Mouse (Mus musculus): ENCODE results near the gene Keap1.

DNA sequence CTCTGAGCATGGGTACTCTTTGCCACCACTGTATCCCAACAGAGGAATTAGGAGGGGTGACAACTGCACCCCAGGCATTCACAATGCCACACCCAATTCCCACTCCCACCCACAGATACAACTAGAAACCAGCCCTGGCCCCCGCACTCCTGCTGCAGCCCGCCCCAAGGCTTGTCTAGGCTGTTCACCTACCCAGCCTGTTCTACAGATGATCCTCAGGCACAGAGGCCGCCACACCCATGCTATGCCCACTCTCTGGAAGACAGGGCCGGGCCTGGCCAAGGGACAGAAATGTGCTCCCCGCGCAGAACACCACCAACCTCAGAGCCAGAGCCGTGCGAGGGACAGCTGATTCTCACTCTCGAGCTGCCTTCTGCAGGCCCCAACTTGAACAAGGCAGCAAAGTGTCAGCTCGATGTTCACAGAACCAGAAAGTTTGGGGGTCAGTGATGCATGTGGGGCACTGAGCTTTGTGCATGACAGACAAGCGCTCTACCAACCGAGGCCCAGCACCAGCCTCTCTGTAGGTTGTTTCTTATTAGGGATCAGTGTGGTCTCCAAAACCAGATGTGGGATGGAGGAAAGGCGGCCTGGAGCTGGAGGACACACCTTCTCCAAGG is 12.1 kb upstream of the Keap1 start:
- no peak for TF ChIP-seq CTCF (IDR thresholded peaks at IDR 0.05; ENCODE audit: control insufficient read depth, insufficient read depth, low read length)
- TF ChIP-seq POLR2A (IDR thresholded peaks at IDR 0.05; ENCODE audit: borderline replicate concordance, control insufficient read depth, low read depth, low read length): no peak
